Mouse (Mus musculus) left cerebral cortex, adult 18-20 months (tissue): ENCODE measurements at regions not wholly inside any gene's neighbourhood (a gene's known extent, or its start where the extent isn't known, plus 50 kb on each side); places are given as distances from the start of the nearest gene placed in this dataset.

Experiments used
- DNase-seq, 2 experiments: peaks; one replicate each; pipeline ENCODE4 v3.0.0; 2021 to 2022; ENCODE audit warnings: low spot score in 2 of 2, mixed read lengths in 1 of 2

- peak; percentile 8 to 24 for DNase-seq
Measured at GRCm38 (mm10) chrX:150709416-150709815, 52.0 kb upstream of the Tro start.
